Mouse (Mus musculus) testis, adult 2 months (tissue): ENCODE results near the gene Dusp8.

ENCODE experiments used
- CTCF ChIP-seq: fragments of 200-500 bp; IDR thresholded peaks from 2 replicates; pipeline ENCODE4 v1.5.1; 2012; ENCODE audit warnings: low read depth, mild to moderate bottlenecking, inconsistent platforms, low read length, moderate library complexity; ENCODE audit not compliant: control insufficient read depth, insufficient read depth, insufficient replicate concordance
- POLR2A ChIP-seq: fragments of 200-500 bp; IDR thresholded peaks from 2 replicates; pipeline ENCODE4 v1.6.1; 2012; ENCODE audit warnings: low read depth, mild to moderate bottlenecking, inconsistent platforms, low read length, moderate library complexity; ENCODE audit not compliant: control insufficient read depth

GRCm38 (mm10) chr7:142079365-142079764, 16.3 kb downstream of the Dusp8 start:
- TF ChIP-seq CTCF (no peak), POLR2A (no peak)
